Mouse (Mus musculus) testis, adult 2 months (tissue): ENCODE data around the gene Eddm3b. TPM values are rescaled to one million over a fixed set of nuclear protein-coding genes. Genes with fewer than 3 reads are reported as not detected.
A peak's percentile ranks its signal among the peaks of the same experiment; 100 is the strongest.

Experiments used
- H3K27ac ChIP-seq: fragments of 200-500 bp; 2 replicates; pipeline ENCODE4 v1.5.1; 2012; ENCODE audit warnings: low read depth, low read length; ENCODE audit not compliant: control insufficient read depth, insufficient read depth
- H3K27me3 ChIP-seq: fragments of 200-500 bp; 2 replicates; pipeline ENCODE4 v1.6.1; 2012; ENCODE audit warnings: mild to moderate bottlenecking, low read length, moderate library complexity; ENCODE audit not compliant: control insufficient read depth, insufficient read depth
- H3K36me3 ChIP-seq: fragments of 200-500 bp; 2 replicates; pipeline ENCODE4 v1.6.1; 2012; ENCODE audit warnings: mild to moderate bottlenecking, low read length; ENCODE audit not compliant: control insufficient read depth, insufficient read depth
- H3K4me1 ChIP-seq: fragments of 200-500 bp; 2 replicates; pipeline ENCODE4 v1.6.1; 2012; ENCODE audit warnings: low read length; ENCODE audit not compliant: control insufficient read depth, insufficient read depth
- H3K4me3 ChIP-seq: fragments of 200-500 bp; 2 replicates; pipeline ENCODE4 v1.5.1; 2012; ENCODE audit warnings: low read depth, mild to moderate bottlenecking, low read length, moderate library complexity, mixed read lengths; ENCODE audit not compliant: control insufficient read depth
- CTCF ChIP-seq: fragments of 200-500 bp; IDR thresholded peaks from 2 replicates; pipeline ENCODE4 v1.5.1; 2012; ENCODE audit warnings: low read depth, mild to moderate bottlenecking, inconsistent platforms, low read length, moderate library complexity; ENCODE audit not compliant: control insufficient read depth, insufficient read depth, insufficient replicate concordance
- POLR2A ChIP-seq: fragments of 200-500 bp; IDR thresholded peaks from 2 replicates; pipeline ENCODE4 v1.6.1; 2012; ENCODE audit warnings: low read depth, mild to moderate bottlenecking, inconsistent platforms, low read length, moderate library complexity; ENCODE audit not compliant: control insufficient read depth
- polyA plus RNA-seq: library from polyadenylated mRNA; depleted of rRNA; stranded (reverse); fragments of >200 nt; gene quantifications from 2 replicates; pipeline ENCODE4 v1.2.3, GENCODE M21; 2012; rRNA removed

Eddm3b gene
- 10.3 TPM in 1 of 2 replicates, not detected in the other for polyA plus RNA-seq

DNA sequence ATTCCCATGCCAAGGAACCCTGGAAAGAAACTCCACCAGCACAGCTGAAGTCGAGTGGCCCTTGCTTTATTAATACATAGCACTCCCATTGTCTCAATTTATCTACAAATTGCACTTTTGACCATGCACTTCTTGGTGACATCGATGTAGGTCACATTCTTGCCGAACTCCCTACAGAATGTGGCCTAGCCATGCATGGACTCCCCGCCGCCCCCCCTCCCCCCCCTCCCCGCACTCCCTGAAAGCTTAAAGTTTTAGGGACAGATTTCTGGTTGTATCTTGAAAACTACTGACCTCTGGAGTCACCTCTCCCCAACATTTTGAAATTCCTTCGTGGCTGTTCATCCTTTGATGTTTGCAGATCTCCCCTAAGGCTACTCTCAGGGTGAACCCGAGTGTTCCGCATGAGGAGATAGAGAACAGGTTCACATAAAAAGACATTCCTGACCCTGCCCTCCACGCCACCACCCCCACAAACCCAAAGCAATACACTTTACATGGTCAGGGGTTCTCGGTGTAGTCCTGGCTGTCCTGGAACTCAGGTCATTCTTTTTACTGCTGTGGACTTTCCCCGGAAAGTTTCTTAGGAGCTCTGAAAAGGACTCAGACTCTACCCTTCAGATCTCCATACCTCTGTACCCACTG, at the start of gene Eddm3b:
Eddm3b (plus strand) TSS at position 511 of the 645 bp plus-strand sequence.
- H3K27me3 ChIP-seq: no peaks in the 10 kb centered on the region
- TF ChIP-seq CTCF (no peak), POLR2A (no peak)
- no peaks in the 10 kb centered on the region for H3K4me1 ChIP-seq
- no peak within 1 kb of the TSS for H3K4me3 ChIP-seq
- H3K36me3 ChIP-seq: no peaks in the 10 kb centered on the region
- no peak within 1 kb of the TSS for H3K27ac ChIP-seq

DNA sequence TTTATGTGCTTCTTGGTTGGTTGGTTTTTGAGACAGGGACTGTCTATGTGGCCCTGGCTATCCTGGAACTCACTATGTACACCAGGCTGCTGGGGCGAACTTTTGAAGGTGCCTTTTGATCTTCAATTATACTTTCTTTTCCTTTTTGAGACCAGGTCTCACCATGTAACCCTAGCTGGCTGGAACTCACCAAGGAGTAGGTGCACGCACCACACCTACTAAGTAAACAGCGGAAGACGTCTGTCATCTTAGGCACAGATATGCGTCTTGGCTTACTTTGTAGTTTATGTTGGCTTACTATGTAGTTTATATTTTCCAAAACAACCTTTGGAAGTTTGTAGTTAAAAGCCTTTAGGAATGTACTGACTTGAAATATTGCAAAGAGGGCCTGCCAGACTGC, 45.3 kb upstream of the Eddm3b start:
- no peak for TF ChIP-seq CTCF
- no peak for TF ChIP-seq POLR2A
- Histone ChIP-seq H3K27me3 (no peaks in the 10 kb centered on the region), H3K4me3 (no peak overlapping the region), H3K27ac (no peak overlapping the region), H3K36me3 (no peaks in the 10 kb centered on the region), H3K4me1 (peaks cover 11% of the 10 kb centered on the region)

DNA sequence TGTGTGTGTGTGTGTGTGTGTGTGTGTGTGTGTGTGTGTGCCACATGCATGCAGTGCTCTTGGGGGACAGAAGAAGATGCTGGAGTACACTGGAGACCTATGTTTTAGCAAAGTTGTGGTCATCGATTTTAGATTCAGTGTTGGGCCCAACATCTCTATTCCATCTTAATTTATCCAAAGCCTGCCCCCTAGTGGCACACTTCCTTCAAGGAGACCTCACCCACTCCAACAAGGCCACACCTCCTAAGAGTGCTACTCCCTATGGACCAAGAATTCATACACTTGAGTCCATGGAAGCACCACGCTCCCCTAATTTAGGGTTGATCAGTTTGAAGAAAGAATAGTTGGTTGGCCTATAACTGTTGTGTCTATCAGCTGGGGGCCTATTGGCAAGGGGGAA, 44.6 kb upstream of the Eddm3b start:
- no peak overlapping the region for H3K4me3 ChIP-seq

DNA sequence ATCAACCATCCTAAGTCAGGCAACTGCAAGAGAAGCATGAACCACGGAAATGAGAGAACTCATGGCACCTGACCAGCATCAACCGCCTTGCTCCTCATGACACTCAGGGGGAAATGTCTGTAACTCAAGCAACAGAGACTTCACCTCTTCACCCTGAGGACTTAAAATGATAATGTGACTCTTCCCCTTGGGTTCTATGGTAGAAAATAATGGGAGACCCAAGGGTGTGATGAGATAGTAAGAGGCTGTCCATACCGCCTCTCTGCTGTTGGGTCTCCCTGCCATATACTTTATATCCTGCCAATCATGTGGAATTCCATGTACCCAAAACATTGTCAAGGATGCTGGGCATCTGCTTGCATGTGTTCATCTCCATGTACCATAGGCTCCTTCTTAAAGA, 39.9 kb upstream of the Eddm3b start, which contains the start of gene Olfr750:
Olfr750 (minus strand) TSS at position 101 of the 400 bp plus-strand sequence.
- Histone ChIP-seq H3K27me3 (no peaks in the 10 kb centered on the region), H3K36me3 (no peaks in the 10 kb centered on the region), H3K4me3 (no peak within 1 kb of the TSS), H3K27ac (no peak within 1 kb of the TSS), H3K4me1 (peaks cover 7% of the 10 kb centered on the region)
- TF ChIP-seq CTCF (no peak), POLR2A (no peak)

More for the DNA sequence above, 44.6 kb upstream of the Eddm3b start:
- Histone ChIP-seq H3K36me3 (no peaks in the 10 kb centered on the region), H3K27ac (no peak overlapping the region), H3K4me1 (peaks cover 10% of the 10 kb centered on the region), H3K27me3 (no peaks in the 10 kb centered on the region)
- TF ChIP-seq CTCF: peak; percentile 3; the same call in 1 of the 2 replicates
- TF ChIP-seq POLR2A: no peak

DNA sequence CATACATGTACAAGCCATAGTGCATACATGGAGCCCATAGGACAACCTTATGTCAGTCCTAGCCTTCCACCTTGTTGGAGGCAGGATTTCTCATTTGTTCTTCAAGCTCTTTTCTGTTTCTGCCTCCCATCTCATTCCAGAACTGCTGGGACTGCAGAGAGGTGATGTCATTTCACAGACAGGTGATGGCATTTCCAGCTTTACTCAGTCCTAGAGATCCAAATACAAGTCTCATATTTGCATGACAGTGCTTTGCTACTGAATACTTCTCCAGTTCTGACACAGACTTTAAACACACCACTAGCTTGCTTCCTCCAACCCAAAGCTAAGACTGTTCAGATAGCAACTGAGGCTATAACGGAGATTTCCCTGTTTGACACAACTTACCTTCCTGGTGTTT, 35.0 kb upstream of the Eddm3b start:
- Histone ChIP-seq H3K4me3 (no peak overlapping the region), H3K27me3 (no peaks in the 10 kb centered on the region), H3K4me1 (peaks cover 5% of the 10 kb centered on the region; the same call in 1 of the 2 replicates), H3K27ac (no peak overlapping the region), H3K36me3 (no peaks in the 10 kb centered on the region)
- TF ChIP-seq CTCF (no peak), POLR2A (no peak)

DNA sequence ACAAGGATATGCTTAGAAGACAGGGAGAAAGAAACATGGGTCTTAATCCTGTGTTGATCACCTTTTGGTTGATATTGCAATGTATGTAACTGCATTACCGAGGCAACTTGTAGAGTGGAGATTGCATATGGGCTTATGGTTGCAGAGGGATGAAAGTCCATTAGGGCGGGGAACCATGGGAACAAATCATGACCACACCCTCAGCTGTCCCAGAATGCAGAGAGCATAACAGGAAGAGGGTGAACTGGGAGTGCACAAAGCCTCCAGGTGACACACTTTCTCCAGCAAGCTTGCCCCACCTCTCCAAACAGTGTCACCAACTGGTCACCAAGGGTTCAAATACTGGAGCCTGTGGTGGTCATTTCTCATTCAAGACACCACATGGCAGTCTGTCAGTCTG, 33.2 kb upstream of the Eddm3b start:
- H3K27ac ChIP-seq: no peak overlapping the region
- no peaks in the 10 kb centered on the region for H3K27me3 ChIP-seq
- H3K36me3 ChIP-seq: no peaks in the 10 kb centered on the region
- peaks cover 5% of the 10 kb centered on the region; the same call in 1 of the 2 replicates for H3K4me1 ChIP-seq
- TF ChIP-seq POLR2A: no peak
- no peak overlapping the region for H3K4me3 ChIP-seq

DNA sequence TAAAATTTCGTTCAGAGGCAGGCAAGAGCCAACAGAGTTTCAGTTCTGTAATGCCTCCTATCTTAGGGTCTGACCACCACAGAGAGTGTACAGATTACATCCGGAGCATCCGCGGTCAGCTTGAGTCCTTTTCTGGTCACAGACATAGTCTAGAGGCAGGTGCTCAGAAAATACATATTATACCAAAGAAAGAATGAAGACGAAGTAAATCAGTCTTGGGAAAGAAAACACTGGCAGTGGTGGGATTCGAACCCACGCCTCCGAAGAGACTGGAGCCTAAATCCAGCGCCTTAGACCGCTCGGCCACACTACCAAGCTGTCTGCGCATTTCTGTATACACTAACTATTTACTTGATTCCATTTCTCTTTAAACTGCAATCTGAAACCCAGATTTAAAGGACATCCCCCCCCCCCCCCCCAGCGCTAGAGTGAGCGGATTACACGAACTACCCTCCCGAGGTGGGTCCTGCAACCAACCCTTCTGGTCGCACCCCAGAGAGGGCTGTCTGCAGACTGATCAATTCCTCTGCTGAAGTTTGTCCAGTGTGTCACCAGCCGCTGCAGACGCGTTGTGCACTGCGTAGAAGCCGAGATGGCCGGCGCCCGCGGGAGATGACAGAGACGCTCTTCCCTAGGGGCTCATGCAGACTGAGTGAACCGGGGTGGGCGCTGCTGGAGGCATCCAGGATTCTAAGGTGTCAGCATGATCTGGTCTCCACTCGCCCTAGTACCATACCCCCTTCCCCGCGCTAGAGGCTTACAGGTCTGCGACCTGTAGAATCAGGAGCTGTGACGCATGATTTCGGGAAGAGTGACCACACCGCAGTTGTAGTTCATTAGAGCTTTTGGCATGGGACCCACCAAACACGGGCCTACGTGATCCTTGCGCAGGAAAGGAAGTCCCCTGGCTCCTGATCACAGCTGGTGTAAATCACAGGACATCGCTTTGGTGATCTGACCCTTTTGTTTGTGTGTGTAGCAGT, 31.3 kb upstream of the Eddm3b start:
- peaks cover 5% of the 10 kb centered on the region; the same call in 1 of the 2 replicates for H3K4me1 ChIP-seq
- H3K4me3 ChIP-seq: peak overlapping the region; percentile 69
- TF ChIP-seq POLR2A (no peak), CTCF (no peak)
- H3K27ac ChIP-seq: no peak overlapping the region
- no peaks in the 10 kb centered on the region for H3K36me3 ChIP-seq
- no peaks in the 10 kb centered on the region for H3K27me3 ChIP-seq
